Mouse (Mus musculus) inflammation-experienced regulatory T-cells, adult 6 months (primary cell): ENCODE measurements around the gene Wdr3. TPM values are rescaled to one million over a fixed set of nuclear protein-coding genes. Genes with fewer than 3 reads are reported as not detected.

Experiments
- ATAC-seq: one replicate; pipeline ENCODE4 v1.8.0; 2017
- polyA plus RNA-seq, 3 experiments: library from polyadenylated mRNA; unstranded; fragments of 100-300 nt; shearing (Covaris generic); gene quantifications; one replicate each; pipeline ENCODE4 v1.2.1; 2017

Wdr3 gene
- polyA plus RNA-seq: 10 to 100 TPM; 35.3 to 46.5 (median 35.4) TPM

DNA sequence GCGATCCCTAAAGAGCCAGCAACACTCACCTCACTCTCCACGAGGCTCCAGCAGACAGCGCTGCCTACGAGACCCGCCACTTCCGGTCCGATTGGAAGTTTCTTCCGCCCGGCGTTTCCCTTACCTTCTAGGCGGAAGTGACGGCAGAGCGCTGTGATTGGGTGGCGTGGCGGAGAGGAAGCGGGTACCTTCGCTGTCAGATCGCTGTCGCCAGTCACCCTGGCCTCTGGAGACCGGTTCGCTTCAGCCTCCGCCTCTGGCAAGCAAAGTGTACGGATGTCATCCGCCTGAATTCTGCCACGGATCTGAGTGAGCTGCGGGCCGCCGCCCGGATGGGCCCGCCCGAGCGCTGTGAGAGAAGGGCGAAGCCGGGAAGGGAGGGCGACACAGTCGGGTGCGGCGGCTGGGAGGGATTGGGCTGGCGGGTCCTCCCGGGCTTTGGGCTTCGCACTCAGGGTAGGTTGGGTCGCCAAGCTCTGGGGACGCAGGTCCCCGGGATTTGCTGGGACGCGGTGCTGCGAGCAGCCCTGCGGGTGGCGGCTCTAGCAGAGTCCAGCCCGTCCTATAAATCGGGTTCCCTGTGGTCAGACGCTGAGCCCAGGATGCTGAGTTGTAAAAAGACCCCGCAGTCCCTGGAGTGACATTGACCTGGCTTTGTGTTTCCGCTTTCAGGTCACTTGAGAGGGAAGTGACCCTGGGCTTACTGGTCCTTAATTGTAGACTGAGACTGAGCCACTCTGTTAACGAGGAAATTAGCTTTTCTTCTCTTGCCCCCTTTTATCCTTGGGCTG lies at the start of gene Wdr3, which contains the start of gene Gdap2:
TSS of gene Wdr3 (minus strand) at position 93 of the 791 bp plus-strand sequence.
TSS of gene Gdap2 (plus strand) at position 67 of the 791 bp plus-strand sequence.
- ATAC-seq: peak; percentile 99

DNA sequence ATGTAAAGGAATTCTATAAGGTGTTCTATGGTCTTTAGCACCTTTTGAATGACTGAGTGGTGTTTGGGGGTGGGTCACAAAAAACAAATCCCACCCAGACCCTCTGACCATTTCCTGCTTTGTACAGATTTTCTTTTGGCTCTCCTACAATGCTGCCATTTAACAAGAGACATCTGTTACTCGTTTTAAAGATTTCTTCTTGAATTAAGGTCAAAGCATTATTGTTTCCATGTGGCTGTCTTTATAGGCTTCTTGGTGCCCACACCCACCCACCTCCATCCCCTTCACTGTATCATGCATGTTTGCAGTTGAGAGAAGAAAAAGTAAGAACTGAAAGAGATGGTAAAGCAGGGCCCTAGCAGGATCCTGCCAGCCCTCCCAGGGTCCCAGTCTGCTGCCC lies 44.8 kb upstream of the Wdr3 start:
- no peak for ATAC-seq

DNA sequence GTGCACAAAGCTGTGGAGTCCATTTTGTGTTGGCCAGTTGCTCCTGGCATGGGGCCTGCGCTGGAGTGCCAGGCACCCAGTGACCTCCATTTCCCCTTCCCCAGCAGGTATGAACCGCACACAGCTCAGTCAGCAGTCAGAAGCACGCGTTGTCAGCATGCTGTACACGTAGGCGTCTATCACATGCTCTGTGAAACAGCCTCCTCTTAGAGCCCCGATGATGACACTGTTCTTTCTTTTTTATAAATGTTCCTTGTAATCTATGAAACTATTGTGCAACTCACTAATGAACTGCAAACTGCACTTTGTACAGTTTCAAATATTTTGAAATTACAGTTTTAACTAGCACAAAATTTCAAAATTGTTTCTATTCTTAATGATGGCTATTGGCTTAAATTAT lies 39.3 kb upstream of the Wdr3 start:
- ATAC-seq: no peak

DNA sequence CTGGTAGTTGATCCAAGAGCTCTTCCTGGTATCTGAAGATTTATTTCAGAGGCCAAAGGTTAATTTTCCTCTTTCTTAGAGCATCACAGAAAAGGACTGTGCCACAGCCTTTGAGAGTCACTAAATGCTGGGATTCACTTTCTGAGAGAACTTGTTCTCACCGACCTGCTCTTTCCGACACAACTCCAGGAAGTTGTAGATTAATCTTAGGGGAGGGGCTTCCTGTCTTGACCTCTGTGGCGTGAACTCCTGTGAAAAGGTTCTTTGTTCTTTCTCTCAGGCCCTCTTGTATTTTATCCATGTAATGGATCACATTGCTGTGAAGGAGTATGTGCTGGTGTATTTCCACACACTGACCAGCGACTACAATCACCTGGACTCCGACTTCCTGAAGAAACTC lies 32.0 kb upstream of the Wdr3 start:
- no peak for ATAC-seq

DNA sequence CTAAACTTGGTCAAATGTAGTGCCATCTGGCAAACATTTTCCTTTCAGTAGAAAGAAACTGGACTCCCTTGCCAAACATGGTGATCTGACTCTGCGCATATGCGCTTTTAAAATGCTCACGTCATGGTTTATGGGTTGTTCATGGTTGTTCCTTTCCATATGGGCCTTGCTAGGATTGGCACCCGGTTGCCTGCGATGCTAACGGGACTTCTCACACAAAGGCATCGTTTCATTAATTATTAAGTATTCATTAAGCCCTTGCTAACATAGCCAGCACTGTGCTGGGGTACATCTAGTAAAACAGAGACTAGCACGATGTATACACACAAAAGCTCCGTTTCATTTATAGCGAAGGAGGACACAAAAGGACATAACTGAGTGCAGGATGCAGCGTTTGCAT lies 27.7 kb upstream of the Wdr3 start:
- no peak for ATAC-seq

DNA sequence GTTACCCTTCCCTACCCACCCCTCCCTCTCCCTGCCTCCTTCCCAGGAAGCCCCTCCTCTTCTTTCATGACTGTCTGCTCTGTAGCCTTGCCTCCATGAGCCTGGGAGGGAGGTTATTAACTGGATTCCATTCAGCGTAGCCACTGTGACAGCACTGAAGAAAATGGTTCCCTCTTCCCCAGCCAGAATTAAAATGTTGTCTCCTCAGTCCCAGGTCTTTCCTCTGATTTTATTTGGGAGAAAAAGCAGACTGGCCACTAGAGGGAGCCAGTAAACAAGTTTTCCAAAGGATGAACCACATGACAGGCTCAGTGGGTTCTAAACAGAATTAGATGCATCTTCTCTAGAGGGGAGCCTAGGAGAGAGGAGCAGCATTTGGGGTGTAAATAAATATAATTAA lies 27.2 kb upstream of the Wdr3 start:
- ATAC-seq: no peak

DNA sequence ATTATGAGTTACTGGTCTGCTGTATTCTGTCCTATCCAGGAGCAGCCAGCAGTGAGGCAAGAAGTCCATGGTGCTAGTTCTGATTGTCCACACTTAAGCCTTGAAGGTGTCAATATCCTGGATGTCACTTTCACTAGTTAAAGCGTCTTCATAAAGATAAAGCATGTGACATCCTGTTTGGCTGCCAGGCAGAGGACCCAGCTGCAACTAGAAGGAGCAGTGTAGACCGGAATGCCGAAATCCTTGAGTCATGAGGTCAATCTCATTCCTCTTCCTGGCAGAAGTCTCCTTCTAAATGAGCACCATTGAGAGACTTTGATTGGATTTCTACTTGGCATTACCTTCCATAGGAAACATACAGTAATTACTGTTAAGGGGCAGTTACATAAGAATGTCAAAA lies 18.3 kb upstream of the Wdr3 start:
- no peak for ATAC-seq

DNA sequence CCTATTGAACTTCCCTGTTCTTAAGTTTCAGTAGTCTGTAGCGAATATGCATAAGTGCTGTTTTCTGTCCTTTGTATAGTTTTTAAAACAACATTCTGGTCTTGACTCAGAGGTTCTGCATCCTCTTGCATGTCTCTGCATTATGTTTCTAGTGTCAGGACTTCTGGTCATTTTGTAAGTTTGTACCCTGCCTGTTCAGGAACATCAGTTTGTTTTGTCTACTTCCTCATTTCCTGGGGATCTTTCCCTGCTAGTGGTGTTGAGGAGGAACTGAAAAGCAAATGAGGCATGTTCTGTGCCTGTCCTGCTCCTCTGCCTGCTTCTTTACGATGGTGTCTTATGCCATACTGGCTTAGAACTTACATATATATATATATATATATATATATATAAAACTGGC lies 13.8 kb upstream of the Wdr3 start:
- ATAC-seq: no peak

DNA sequence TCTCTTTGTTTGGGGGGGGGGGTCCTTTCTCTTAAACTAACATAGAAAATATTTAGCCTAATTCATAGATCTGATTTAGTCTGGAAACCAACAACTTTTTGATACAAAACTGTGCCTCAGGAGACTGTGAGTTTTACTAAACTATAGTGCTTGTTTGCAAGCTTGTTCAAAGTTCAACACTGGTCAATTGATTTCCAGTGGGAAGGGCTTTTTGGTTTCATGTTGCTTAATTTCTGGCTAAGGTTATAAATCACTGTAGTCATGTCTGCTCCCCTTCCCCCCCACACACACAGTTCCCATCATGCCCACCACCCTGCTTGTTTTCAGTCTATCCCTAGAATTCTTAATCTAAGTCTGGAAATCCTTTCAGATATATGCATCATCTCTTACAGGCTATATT lies 2.8 kb upstream of the Wdr3 start:
- ATAC-seq: no peak

DNA sequence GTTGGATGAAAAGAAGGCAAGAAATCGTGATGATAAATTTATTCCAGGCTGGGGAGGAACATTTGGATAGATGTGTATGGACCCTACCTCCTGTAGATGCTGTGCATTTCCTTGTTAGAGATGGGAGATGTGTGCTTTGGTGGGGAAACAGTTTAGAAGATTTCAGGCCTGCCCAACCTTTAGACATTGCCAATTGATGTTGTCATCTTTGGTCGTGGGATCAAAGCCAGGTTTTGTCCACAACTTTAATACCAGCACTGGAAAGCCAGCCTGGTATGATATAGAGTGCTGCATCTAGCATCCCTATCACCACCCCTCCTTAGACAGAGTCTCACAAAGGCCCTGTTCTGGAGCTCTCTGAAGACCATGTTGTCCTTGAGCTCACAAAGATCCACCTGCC lies 1.3 kb upstream of the Wdr3 start:
- ATAC-seq: no peak

DNA sequence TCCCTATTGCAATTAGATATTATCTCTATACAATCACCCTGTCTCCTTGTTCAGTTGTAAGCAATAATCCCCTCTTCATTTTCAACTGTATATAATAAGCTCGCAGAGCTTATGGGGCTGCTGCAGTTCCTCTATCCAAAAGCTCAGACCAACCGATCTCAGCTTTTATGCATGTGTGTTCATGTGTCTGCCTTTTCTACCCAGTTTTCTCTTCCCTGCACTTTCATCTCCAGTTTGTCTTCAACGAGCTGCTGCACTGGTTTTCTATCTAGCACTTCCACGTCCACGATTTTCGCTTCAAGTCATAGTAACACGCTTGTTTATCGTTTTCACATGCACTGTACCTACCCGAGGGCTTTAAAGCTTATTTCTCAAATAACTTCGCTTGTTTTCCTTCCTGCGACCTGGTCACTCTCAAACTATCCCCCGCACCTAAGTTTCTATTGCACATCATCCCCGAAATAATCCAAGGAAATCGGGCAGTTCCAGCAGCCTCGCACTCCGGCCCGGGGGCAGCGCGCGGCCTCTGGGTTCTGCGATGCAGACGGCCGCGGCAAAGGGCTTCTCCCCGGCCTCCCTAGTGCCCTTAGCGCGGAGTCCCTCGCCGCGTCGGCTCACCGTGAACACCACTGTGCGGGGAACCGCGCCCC lies 417 bp downstream of the Wdr3 start:
- no peak for ATAC-seq

DNA sequence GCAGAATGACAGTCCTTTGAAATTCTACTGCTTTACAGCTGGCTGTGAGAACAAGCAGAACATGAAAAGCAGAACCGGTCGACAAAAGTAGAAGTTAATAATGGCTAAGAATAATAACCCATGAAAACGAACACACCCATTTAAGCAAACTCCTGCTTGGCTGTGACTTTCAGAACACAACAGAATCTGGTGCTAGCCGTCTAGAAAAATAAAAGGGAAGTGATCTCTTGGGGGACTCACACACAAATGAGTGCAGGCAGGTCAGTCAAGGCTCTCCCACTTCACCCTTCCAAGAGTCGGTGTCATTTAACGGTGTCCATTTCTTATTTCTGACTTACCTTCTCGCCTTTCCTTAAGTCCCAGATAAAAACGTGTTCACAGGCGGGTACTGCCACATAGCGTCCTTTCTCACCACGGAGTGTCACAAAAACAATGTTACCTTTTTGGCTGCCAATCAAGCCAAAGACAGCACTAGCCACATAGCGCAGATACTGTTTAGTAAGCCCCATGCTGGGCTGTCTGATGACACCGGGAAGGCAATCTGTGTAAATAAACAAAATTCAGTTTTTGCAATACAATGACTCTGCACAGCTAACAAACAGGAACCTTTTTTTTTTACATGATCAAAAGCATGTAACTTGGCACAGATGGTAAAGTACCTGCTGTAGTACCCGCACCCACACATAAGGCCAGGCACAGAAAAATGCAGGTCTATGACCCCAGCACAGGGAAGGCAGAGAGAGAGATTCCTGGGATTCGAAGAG lies 1.3 kb downstream of the Wdr3 start:
- ATAC-seq: no peak

DNA sequence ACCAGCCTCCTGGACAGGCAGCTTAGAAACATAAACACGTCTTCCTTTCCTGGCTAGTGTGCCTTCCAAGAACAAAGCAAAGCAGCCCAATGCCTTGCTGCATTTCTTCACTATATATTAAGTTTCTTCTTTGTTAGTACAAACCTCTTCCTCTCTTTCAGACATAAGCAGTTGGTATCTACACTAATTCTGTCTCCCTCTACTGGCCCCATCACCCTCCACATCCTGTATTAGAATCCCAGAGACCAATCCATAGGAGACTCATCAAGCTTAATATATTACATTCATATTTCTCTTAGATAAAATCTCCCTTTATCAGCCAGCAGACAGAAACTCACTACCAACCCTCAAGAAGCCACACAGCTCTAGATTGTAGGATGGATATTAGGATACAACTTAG lies 39.8 kb downstream of the Wdr3 start:
- ATAC-seq: no peak

DNA sequence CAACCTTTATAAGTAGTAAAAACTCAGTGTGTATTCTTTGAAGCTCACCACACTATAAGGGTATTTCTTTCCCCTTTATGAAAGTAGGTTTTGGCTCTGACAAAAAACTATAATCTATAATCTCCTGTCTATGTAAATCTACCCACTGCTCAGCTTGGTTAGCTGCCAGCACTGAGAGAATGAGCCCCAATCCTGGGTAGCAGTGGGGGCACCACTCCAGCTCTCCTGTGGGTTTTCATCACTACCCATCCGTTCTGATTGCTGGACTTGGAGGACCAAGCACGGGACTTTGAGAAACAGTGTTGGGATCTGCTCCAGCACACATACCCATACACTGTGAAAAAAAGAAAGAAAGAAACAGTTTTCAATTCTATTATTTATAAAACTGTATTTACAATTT lies 40.2 kb downstream of the Wdr3 start:
- ATAC-seq: no peak

DNA sequence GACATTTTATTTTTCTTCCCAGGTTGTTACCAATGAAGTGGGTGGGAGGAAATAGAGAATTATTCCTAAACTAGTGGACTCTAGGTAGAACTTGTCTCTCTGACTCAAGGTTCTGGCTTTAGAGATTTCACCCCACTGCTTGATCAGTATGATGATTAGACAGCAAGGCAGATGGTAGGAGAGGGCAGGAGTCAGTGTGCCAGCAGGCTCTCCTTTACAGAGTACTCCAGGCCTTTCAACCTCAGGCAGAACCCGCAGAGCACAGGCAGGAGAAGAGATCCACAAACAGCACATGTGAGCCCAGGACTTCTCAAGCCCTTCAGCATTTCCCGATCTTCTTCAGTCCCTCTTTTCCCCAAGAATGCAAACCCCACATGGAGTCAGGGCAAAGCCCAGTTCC lies 43.5 kb downstream of the Wdr3 start:
- ATAC-seq: no peak

DNA sequence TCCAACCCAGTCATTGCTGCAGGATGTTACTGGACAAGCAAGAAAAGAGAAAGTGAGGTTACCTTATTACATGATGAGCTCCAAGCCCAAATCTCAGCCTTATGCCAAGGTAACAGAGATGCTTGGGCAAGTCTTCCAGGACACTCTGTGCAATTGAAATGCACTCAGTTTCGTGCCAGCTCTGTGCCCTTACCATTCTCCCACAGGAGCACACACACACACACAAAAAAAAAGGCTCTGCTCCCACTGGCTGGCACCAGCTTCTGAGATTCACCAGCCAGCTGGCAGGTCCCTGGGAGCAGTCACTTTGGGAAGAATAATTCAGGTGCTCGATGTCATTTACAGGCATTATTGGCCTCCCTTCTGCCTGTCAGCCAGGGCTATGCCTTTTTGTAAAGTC lies 55.5 kb downstream of the Wdr3 start:
- no peak for ATAC-seq

DNA sequence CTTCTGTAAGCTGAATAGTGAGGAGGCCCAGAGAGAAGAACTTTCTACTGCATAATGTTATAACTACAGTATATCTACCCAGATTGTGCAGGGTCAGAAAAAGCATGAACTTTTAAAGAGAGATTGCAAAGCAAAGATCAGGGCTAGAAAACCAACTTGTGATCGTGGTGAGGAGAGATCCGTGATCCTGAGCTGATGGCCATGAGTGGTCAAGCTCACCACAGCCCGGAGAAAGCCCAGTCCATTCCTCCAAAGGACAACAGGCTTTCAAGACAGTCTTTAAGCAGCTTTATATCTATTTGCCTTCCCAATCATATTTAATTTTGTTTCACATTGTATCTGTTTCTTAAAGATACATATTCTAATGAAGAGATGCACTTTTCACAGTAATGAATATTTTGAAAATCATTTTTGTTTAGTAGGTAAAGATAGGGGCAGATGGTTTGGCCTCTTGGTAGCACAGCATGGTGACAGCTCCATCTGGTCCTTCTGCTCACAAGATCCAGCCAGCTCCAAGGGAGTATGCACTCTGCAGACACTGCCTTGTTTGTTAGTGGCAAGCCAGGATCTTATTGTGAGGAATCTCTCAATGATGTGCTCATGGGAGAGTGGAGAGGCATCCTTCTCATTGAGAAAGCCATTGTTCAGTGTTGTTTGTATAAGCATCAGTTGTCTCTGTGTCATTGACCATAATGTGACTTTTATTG lies 59.7 kb downstream of the Wdr3 start:
- ATAC-seq: no peak

Other genes with a start within 250 kb of the Wdr3 start
- 10 to 100 TPM; 28.0 to 31.8 (median 28.6) TPM for gene Gdap2, start within 50 bp of the Wdr3 start, polyA plus RNA-seq